Mouse (Mus musculus) cerebellum, postnatal 25 days (tissue): Measurements from ENCODE around the gene Olfr1459.

Experiments
- DNase-seq, 2 experiments: peaks; one replicate each; pipeline ENCODE4 v3.0.0; 2021; ENCODE audit warnings: mixed read lengths in 2 of 2

Olfr1459 gene

DNA sequence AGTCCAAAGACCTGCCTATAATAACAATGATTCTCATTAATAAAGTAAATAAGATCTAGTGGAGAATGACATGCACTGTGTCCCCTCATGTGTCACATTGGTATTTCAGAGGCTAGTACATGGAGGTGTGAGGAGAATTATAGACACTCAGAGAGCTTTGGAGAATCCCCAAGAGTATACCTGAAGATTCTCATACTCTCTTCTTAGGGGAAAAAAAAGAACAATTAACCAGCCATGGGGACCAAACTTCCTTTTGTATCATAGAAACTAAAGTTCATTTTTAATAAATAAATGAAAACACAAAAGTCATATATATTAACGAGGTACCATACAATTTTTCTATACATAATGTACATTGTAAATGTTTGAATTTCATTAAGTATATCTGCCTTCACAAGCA, at the start of gene Olfr1459:
Olfr1459 (minus strand) TSS at position 101 of the 400 bp plus-strand sequence.
- no peak for DNase-seq

DNA sequence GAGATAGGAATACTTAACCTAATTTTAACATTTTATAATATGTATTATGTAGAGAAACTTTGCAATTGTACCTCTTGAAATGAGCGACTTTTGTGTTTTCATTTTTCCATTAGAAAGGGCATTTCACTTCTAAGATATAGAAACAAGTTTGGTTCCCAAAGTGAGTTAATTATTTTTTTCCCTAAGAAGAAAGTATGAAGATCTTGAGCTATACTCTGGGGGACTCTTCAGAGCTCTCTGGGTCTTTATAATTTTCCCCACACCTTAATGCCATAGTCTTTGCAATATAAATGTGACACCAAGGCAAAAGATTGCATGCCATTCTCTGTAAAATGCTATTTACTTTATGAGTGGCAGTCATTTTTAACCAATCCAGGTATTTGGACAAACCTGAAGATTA, 36.1 kb upstream of the Olfr1459 start, which contains the start of gene Olfr1462:
Olfr1462 (plus strand) TSS at position 301 of the 400 bp plus-strand sequence.
- DNase-seq = no peak

DNA sequence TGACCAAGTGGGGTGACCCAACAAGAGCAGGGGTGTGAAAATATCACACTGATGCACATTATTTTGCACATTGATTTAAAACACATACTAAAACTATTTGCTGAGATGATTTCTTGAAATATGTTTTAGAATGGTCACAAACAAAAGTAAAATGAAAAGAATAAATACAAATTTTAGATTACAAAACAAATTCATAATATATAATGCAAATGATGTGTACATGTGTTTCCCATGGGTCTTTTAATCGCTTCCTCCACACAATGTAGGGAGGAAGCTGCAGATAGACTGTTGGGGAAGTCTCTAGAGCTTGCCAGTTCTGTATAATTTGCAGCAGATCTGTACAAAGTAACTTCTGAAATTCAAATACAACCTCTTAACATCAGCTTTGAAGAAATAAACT, 13.4 kb upstream of the Olfr1459 start, which contains the start of gene Olfr1461:
Olfr1461 (plus strand) TSS at position 301 of the 400 bp plus-strand sequence.
- no peak for DNase-seq

DNA sequence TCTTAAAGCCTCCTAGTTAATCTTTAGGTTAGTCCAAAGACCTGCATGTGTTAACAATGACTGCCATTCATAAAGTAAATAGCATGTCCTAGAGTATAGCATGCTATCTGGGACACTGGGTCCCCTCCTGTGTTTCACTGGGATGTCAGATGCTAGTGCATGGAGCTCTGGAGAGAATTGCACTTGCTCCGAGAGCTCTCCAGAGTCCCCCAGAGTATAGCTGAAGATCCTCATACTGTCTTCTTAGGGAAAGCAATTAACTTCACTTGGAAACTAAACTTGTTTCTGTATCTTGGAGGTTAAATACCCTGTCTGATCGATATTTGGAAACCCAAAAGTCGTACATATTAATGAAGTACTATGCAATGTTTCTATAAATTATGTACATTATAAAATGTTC, 42.7 kb downstream of the Olfr1459 start, which contains the start of gene Olfr1458:
Olfr1458 (minus strand) TSS at position 101 of the 400 bp plus-strand sequence.
- DNase-seq = no peak

GRCm38 (mm10) chr19:13097791-13098190, 51.6 kb downstream of the Olfr1459 start, which contains the start of gene Olfr1457:
Olfr1457 (minus strand) TSS chr19:13097891.
- no peak for DNase-seq

- no peak for DNase-seq
Measured at GRCm38 (mm10) chr19:13093908-13094307, 55.4 kb downstream of the Olfr1459 start.
